Mouse (Mus musculus) stomach, postnatal 0 days (tissue): ENCODE measurements around the gene Pdzd2. TPM values are rescaled to one million over a fixed set of nuclear protein-coding genes. Genes with fewer than 3 reads are reported as not detected.

Experiments used
- ATAC-seq: fragments of 200-750 bp; cut with Nextera tagmentation; 2 replicates; pipeline ENCODE4 v1.8.0; 2017; ENCODE audit not compliant: low FRiP score, low TSS enrichment
- DNase-seq: peaks from one replicate; pipeline ENCODE4 v3.0.0-alpha.2; 2016; ENCODE audit warnings: low spot score
- H3K27ac ChIP-seq: fragments of 300-500 bp; sonication (generic); replicated peaks from 2 replicates; pipeline ENCODE4 v1.5.1; 2014; ENCODE audit warnings: mild to moderate bottlenecking, control low read depth
- H3K27me3 ChIP-seq: fragments of 300-500 bp; sonication (generic); 2 replicates; pipeline ENCODE4 v1.6.1; 2014; ENCODE audit warnings: low read length; ENCODE audit not compliant: control insufficient read depth, insufficient read depth
- H3K36me3 ChIP-seq: fragments of 300-500 bp; sonication (generic); 2 replicates; pipeline ENCODE4 v1.6.1; 2014; ENCODE audit warnings: low read length, mixed read lengths; ENCODE audit not compliant: control insufficient read depth, insufficient read depth
- H3K4me1 ChIP-seq: fragments of 300-500 bp; sonication (generic); replicated peaks from 2 replicates; pipeline ENCODE4 v1.6.1; 2014; ENCODE audit warnings: antibody characterized with exemption; ENCODE audit not compliant: control insufficient read depth, insufficient read depth
- H3K4me2 ChIP-seq: fragments of 300-500 bp; sonication (generic); replicated peaks from 2 replicates; pipeline ENCODE4 v1.6.1; 2014; ENCODE audit warnings: low read depth, mild to moderate bottlenecking, control low read depth, moderate library complexity
- H3K4me3 ChIP-seq: fragments of 300-500 bp; sonication (generic); 2 replicates; pipeline ENCODE4 v1.5.1; 2014; ENCODE audit warnings: low read depth, low read length, control low read depth
- H3K9ac ChIP-seq: fragments of 300-500 bp; sonication (generic); 2 replicates; pipeline ENCODE4 v1.6.1; 2014; ENCODE audit warnings: mild to moderate bottlenecking, low read length, control low read depth, mixed read lengths
- H3K9me3 ChIP-seq: fragments of 300-500 bp; sonication (generic); 2 replicates; pipeline ENCODE4 v1.6.1; 2016; ENCODE audit warnings: low read length; ENCODE audit not compliant: control insufficient read depth
- CTCF ChIP-seq: IDR thresholded peaks from 2 replicates; pipeline ENCODE4 v1.5.1; 2016; ENCODE audit warnings: antibody characterized with exemption, low read depth, mild to moderate bottlenecking, moderate library complexity
- EP300 ChIP-seq: optimal IDR thresholded peaks from 2 replicates; pipeline ENCODE3; 2016; ENCODE audit warnings: antibody characterized with exemption
- WGBS: fragments of 180-500 bp; shearing (Covaris S2); extraction: QIAGEN DNeasy Blood & Tissue Kit; methylation state at CpG from one replicate; pipeline ENCODE4 v1.1.7; 2014; 5-methylcytosine and 5-hydroxymethylcytosine counted together
- polyA plus RNA-seq: library from polyadenylated mRNA; unstranded; fragments of >200 nt; fragmentation: Nextera tagmentation; extraction: Ambion mirVana; gene quantifications from 2 replicates; pipeline ENCODE4 v1.2.1, GENCODE M21; 2015

Pdzd2 gene
- polyA plus RNA-seq, 1 experiment from 2014 or later = 19.1 TPM

DNA sequence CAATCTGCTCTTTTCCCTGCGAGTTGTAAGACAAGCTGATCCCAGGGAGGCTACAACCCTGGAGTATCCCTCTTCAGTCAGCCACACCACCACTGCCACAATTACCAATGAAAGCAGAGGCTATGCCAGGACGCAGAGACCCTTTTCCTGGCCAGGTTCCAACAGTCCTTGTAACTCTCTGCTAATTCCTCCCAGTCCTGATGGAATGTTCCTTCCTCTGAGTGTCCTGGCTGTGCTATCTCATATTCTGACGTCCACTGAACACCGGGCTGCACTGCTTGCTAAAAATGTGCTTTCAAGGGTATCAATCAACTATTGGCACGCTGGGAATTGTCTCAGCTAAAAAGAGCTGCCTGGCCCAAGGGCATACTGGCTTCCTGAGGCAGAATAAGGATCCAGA lies 18.7 kb upstream of the Pdzd2 start:
- ATAC-seq (no peak), DNase-seq (no peak)
- Histone ChIP-seq H3K4me2 (no peak overlapping the region), H3K9ac (no peak overlapping the region), H3K4me1 (no peaks in the 10 kb centered on the region), H3K27me3 (no peaks in the 10 kb centered on the region), H3K27ac (no peak overlapping the region), H3K4me3 (no peak overlapping the region), H3K36me3 (no peaks in the 10 kb centered on the region), H3K9me3 (no peaks in the 10 kb centered on the region)
- TF ChIP-seq CTCF (no peak), EP300 (no peak)
- WGBS = 36% methylated on average over 5 of the region's 5 CpGs

DNA sequence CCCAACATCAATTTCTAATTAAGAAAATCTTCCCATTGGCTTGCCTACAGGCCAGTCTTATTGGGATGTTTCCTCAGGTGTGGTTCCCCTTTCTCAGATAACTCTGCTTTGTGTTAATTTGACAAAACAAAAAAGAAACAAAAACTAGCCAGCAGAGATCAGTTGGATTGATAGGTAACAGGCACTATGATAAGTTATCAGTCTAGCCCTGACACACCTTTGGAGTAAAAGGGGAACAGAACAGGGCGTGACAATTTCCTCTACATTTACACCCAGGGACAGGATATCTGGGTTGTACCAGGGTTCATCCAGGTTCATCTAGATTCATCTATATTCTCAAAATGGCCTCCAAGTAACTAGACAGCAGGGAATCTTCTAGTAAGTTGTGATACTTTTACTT lies 18.0 kb upstream of the Pdzd2 start:
- Histone ChIP-seq H3K4me2 (no peak overlapping the region), H3K27ac (no peak overlapping the region), H3K36me3 (no peaks in the 10 kb centered on the region), H3K27me3 (no peaks in the 10 kb centered on the region), H3K9ac (no peak overlapping the region), H3K4me3 (no peak overlapping the region), H3K9me3 (no peaks in the 10 kb centered on the region), H3K4me1 (no peaks in the 10 kb centered on the region)
- TF ChIP-seq EP300 (no peak), CTCF (no peak)
- WGBS = 83% methylated on average over 1 of the region's 1 CpGs
- DNase-seq = no peak
- ATAC-seq = no peak

DNA sequence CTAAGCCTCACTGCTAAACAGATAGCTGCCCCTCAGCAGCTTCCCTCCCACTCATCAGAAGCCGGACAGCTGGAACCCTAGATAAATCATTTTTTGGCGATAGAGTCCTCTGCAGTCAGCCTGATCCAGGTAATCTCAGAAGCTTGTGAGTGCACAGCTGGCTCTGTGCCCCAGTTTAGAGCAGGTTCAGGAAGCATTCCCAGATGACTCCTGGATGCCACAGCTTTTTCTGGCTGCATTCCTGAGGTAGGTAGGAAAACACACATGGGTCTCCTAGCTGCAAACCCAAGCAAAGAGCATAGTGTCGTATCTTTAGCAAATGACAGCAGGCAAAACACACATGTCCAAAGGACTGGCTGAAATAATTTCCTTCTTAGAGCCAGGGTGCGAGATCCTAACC lies 13.5 kb upstream of the Pdzd2 start:
- no peak overlapping the region for H3K27ac ChIP-seq
- no peaks in the 10 kb centered on the region for H3K36me3 ChIP-seq
- DNase-seq (no peak), ATAC-seq (no peak)
- TF ChIP-seq EP300 (no peak), CTCF (no peak)
- WGBS = 35% methylated on average over 4 of the region's 4 CpGs
- H3K4me3 ChIP-seq = no peak overlapping the region
- no peak overlapping the region for H3K9ac ChIP-seq
- no peaks in the 10 kb centered on the region for H3K4me1 ChIP-seq
- H3K4me2 ChIP-seq = no peak overlapping the region
- H3K9me3 ChIP-seq = no peaks in the 10 kb centered on the region
- H3K27me3 ChIP-seq = no peaks in the 10 kb centered on the region

DNA sequence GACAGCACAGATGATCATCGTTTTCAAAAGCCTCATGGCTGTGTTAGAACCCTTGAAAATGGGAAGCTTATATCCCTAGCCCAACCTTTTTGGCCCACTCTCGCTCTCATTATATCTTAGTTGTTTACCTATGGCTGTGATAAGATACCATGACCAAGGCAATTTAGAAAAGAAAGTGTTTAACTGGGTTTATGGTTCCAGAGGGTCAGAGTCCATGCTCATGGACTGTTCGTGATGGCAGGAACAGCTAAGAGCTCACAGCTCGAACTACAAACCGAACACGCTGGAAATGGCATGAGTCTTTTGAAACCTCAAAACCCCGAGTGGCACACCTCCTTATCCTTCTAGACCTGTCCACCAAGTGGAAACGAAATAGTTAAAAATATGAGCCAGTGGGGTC lies 11.2 kb upstream of the Pdzd2 start:
- WGBS = 84% methylated on average over 8 of the region's 8 CpGs
- no peak overlapping the region for H3K9ac ChIP-seq
- no peak overlapping the region for H3K4me3 ChIP-seq
- H3K27me3 ChIP-seq = no peaks in the 10 kb centered on the region
- H3K36me3 ChIP-seq = no peaks in the 10 kb centered on the region
- H3K27ac ChIP-seq = no peak overlapping the region
- H3K4me1 ChIP-seq = no peaks in the 10 kb centered on the region
- TF ChIP-seq EP300 (no peak), CTCF (no peak)
- no peak overlapping the region for H3K4me2 ChIP-seq
- DNase-seq = no peak
- no peaks in the 10 kb centered on the region for H3K9me3 ChIP-seq
- ATAC-seq = no peak

DNA sequence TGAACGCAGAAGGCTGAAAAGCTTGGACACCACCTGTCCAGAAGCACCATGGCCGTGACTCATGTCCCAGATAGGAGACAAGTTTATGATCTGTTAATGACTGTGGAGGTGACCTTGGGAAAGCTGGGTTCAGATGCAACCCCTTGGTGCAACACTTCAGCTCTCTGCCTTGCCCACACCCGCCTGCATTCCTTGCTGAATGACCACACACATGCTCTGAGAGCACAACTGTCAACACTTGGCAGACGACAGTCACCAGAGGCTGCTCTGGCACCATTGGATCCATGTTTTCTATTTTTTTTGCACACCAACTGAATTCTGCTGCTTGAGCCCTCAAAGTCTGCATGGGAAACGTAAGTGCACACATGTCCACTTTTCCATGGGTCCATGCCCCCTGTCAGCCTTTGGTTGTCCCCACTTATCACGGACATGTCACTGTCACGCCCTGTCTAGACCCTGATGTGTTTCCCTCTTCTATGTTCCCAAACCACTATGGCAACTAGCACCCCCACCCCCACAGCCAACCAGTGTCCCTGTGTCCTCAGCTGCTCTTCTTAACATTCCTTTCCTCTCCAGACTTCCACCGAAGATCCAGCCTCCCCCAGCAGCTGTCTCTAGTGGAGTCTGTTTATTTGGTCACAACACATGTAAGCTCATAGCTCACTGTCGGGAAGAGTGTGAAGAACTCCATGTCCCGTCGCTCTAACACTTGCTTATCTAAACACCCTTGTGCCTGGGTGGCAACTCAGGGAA lies 10.0 kb upstream of the Pdzd2 start:
- no peak for ATAC-seq
- no peak for DNase-seq
- Histone ChIP-seq H3K4me1 (no peaks in the 10 kb centered on the region), H3K9ac (no peak overlapping the region), H3K27ac (no peak overlapping the region), H3K27me3 (no peaks in the 10 kb centered on the region), H3K4me3 (no peak overlapping the region), H3K4me2 (no peak overlapping the region), H3K36me3 (no peaks in the 10 kb centered on the region), H3K9me3 (no peaks in the 10 kb centered on the region)
- TF ChIP-seq EP300 (no peak), CTCF (no peak)
- 65% methylated on average over 11 of the region's 11 CpGs for WGBS

DNA sequence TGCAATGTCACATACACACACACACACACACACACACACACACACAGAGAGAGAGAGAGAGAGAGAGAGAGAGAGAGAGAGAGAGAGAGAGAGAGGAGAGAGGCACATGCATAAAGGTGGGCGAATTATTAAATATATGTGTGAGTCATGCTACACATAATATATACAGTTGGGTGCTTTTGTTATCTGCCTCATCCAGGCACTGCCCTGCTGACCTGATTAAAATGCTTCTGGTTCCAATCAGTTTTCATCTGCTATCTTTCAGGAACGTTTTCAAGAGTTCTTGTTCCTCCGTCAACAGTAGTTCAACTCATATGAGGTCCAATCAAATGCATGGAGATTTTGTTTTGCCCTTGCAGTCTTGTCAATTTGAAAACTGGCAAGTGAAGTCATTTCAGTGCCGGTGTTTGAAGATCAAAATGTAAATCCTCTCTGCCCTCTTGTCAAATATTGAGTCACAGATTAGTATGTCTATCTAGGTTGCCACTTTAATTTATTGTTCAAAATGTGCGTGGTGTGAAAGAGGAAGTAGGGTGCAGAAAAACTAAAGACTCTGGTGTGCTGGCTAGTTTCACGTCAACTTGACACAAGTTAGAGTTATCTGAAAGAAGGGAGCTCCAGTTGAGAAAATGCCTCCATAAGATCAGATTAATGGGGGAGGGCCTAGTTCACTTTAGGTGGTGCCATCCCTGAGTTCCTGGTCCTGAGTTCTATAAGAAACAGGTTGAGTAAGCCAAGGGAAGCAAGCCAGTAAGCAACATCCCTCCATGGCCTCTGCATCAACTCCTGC lies 2.6 kb upstream of the Pdzd2 start:
- H3K27ac ChIP-seq = no peak overlapping the region
- no peak for DNase-seq
- H3K9me3 ChIP-seq = no peaks in the 10 kb centered on the region
- TF ChIP-seq EP300 = no peak
- TF ChIP-seq CTCF = no peak
- H3K4me2 ChIP-seq = no peak overlapping the region
- WGBS = 50% methylated on average over 6 of the region's 6 CpGs
- no peaks in the 10 kb centered on the region for H3K27me3 ChIP-seq
- H3K36me3 ChIP-seq = no peaks in the 10 kb centered on the region
- H3K4me3 ChIP-seq = no peak overlapping the region
- no peaks in the 10 kb centered on the region for H3K4me1 ChIP-seq
- peak; percentile 36; the same call in 1 of the 2 replicates for ATAC-seq
- H3K9ac ChIP-seq = no peak overlapping the region
